Mouse (Mus musculus): ENCODE results near the gene Ubqln1.

Ubqln1 gene

DNA sequence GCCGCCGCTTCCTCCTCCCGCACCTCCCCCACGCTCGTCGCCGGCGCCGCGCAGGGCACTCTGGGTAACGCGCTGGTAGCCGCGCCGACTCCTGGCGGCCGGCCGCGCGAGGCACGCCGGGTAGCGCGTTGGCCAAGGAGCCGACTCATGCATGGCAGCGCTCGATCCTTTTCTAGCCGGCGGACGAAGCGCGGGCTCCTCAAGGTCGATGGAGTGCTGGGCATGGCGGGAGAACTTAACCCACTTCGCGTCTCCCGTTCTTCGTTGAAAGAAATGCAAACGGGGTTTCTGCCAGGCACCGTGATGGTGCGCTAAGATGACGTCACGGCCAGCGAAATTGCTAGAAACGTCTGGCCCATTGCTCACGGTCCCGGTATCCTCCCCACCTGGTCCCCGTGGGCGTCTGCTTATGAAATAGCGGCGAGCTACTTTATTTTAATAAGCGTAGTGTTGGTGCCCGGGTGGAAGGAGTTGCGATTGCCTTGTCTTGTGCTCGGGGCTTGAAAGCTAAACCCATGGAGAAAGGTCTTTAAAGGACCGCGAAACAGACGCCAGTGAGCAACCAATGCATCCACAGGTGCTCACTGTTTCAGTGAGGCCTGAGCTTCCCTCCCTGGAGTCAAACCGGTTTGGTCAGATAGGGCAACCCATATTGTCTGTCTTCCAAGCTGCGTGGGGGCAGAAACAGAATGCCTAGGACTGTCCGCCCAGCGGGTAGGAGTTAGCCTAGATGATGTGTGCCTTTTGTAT is at the start of gene Ubqln1:
Gene Ubqln1, minus strand, starts transcription at position 62 of the 750 bp plus-strand sequence.
- peak; percentile 86 for DNase-seq (ENCODE audit: low spot score in 2 of 2)

DNA sequence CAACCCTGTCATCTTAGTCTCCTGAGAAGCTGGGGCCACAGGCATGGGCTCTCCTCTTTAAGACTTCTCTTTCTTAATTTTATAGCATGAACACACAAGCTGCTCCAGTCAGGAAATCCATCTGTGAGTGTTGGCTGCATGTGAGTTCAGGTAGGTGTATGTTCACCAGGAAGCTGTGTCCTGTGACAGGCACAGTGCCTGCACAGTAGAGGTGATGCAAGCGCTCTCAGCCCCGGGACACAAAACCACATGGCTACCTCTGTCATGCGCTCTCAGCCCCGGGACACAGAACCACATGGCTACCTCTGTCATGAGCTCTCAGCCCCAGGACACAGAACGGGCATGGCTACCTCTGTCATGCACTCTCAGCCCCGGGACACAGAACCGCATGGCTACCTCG is 48.1 kb upstream of the Ubqln1 start:
- DNase-seq (ENCODE audit: low spot score in 2 of 2): no peak

DNA sequence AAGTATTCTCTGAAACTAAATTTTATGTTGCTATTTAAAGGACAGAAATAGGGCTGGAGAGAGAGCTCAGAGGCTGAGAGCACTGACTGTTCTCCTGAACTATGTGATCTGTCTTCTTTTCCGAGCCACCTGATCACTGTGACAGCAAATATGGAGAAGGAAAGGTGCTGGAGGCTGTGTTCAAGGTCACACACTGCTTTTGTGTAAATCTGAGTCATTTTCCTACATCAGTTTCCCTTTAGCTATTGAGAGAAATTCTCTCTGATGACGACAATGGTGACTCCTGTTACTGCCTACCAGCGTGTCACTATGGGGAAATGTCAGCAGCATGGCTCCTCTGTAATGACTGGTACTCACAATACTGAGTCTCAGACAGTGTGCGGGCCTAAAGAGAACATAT is 46.2 kb upstream of the Ubqln1 start:
- DNase-seq (ENCODE audit: low spot score in 2 of 2): no peak

DNA sequence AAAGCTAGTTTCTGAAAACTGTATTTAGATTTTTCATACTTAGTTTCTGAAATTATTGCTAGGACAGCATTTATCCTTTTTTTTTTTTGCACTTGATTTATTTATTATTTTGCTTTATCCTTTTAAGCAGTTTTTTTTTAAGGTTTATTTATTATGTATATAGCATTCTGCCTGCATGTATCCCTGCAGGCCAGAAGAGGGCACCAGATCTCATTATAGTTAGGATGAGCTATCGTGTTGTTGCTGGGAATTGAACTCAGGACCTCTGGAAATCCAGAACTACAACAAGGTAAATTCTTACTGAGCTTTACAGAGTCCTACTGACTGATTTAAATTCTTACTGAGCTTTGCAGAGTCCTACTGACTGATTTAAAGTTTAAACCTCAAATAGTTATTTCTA is 37.8 kb upstream of the Ubqln1 start:
- no peak for DNase-seq (ENCODE audit: low spot score in 2 of 2)

DNA sequence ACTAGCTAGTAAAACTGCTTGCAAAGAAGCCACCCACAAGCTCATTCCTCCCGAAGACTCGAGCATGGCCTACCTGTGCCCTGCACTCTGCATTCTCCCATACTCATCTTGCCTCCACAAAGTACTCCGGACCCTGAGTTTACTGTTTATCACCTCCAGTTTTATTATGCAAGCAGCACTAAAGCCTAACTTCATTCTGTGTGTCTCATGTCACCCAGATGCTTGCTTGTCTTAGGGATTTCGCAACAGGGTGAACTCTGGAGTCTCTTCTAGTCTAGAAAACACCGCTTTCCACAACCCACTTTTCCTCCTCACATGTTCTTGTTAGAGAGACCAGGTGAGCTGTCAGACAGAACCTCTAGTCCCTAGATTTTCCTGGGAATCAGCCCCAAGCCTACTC is 33.5 kb upstream of the Ubqln1 start:
- no peak for DNase-seq (ENCODE audit: low spot score in 2 of 2)

DNA sequence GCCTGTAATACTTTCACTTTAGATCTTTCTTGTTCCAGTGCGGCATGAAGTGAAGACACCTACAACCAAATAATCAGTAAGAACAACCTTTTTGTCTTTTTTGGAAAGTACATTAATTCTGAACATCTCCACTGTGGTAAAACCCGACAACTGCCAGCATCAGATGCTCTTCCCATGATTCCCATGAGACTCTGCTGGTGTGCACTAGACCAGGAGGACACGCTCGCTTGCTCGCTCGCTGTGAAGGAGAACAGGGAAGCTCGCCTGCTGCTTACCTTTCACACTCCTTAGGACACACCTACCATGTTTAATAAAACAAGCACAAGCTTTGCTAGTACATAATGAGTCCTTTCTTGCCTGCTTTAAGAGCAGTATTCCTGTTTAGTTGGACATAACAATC is 21.1 kb upstream of the Ubqln1 start:
- DNase-seq (ENCODE audit: low spot score in 2 of 2): no peak

DNA sequence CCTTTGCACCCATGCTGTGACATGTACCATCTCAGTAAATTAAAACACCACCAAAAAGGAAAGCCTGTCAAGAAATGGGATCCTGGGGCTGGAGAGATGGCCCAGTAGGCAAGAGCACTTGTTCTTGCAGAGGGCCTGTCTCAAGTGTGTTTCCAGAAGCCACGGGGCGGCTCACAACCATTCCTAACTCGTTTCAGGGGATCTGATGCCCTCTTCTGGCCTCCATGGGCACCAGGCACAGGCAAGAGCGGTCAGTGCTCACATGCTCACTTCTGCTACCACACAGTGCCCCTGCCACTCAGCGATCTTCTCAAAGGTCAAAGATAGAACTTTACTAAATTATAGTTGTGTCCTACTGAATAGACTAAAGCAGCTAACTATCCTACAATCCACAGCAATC is 17.2 kb upstream of the Ubqln1 start:
- DNase-seq (ENCODE audit: low spot score in 2 of 2): peak; percentile 43 to 44

DNA sequence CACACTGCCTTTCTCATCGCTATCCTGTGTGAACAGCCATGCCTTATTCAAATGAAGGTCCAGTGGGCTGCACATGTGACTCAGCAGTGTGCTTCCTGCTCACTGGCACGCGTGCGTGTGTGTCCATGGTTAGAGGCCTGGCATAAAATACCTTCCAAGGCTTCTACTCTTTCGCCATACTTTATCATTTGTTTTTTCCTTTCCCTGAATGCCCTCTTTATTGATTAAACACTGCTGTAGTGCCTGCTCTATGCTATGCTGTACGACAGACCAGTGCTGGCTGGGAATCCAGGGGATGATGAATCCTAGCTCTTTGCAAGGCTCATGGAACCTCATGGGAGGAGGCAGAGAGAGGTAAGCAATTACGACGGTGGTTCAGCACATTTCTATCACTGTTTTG is 16.6 kb upstream of the Ubqln1 start:
- no peak for DNase-seq (ENCODE audit: low spot score in 2 of 2)

DNA sequence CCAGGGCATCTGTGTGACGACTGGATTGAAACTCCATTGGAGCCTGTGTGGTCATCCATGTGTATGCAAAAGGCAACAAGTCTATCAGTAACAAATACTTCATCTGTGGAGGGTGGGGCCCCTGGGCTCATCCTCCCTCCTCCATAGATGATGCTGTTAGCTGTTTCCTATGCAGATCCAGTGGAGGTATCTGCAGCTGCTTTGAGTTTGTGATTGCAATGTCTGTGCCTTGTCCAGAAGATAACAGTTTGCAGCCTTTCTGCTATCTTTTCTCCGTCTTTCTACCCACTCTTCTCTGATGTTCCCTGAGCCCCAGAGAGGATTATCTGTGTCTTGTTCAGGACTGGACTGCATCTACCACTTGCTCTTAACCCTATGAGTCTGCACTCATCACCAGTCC is 13.2 kb upstream of the Ubqln1 start:
- DNase-seq (ENCODE audit: low spot score in 2 of 2): no peak

DNA sequence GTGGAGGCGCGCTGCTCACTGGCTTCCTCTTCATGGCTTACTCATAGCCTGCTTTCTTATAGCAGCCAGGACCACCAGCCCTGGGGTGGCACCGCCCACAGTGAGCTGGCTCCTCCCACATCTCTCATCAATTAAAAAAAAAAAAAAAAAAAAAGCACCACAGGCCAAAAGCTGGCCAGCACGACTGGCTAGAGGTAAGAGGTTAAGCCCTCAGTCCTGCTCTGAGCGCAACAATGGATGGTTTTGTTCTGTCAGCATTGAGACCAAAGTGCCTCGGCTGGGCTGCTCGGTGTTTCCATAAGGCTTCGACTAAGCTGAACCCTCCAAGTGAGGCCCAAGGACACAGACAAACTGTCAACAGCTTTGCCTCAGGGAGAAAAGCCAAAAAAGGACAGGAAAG is 10.2 kb upstream of the Ubqln1 start:
- no peak for DNase-seq (ENCODE audit: low spot score in 2 of 2)

DNA sequence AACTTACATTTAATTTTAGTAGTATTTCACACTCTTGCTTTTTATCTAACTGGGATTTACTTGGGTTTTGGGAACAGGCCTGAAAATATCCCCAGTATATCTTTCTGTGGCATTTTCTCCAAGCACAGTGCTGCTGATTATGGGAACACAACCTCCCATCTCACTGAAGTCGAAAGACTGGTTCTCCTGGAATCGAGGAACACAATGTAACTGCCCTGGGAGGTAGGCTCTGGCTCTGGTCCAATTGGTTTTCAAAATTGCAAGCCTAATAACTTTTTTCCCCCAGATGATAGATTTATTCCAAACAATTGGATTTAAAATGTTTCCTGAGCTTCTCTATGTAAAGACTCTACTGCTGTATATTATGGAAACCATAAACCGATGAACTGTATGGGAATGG is 4.8 kb upstream of the Ubqln1 start:
- no peak for DNase-seq (ENCODE audit: low spot score in 2 of 2)

DNA sequence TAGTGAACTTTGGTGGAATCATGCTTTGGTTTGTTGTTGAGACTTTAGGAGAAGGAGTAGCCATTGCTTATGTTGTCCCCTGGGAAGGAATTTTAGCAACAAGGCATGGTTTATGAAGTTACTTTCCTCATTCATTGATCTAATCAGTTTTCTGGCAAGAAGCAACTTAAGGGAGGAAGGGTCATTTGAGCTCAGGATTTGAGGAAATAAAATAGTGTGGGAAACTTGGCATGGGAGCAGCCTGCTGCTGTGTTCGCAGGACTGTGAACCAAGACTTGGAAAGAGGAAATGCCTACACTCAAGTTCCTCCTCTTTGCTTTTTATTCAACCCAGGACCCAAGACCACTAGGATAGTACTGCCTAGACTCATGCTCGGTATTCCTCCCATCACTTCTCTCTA is 2.1 kb upstream of the Ubqln1 start:
- DNase-seq (ENCODE audit: low spot score in 2 of 2): no peak

DNA sequence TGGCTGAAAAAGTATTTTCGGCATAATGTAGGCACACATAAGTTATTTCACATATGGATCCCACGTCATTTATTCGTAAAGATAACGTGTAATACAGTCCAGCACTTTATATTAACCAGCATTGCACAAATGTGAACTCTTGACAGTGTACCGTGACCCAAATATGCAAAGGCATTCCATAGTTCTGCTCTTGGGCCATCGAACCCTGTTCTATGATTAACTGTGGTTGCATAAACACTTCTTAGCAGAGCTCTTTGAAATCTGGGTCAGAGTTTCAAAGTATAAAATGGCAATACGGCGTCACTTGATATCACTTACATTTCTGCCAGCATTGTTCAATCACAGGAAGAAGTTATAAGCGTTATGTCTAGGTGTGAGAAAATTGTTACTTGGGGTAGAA is 942 bp upstream of the Ubqln1 start:
- DNase-seq (ENCODE audit: low spot score in 2 of 2): no peak

DNA sequence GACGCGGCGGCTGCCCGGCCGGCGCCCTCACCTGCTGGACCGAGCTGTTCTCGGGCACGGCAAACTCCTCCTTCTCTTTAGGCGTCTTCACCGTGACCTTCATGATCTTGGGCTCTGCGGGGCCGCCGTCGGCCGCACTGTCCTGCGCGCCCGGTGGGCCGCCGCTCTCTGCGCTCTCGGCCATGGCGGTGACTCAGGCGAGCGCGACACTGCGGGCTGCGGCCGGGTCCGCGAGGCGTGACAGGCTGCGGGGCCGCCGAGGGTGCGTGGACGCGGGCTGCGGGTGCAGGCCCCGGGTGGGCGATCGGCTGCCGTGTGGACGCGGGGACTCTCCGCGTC is 231 bp downstream of the Ubqln1 start:
- DNase-seq (ENCODE audit: low spot score in 2 of 2): no peak

DNA sequence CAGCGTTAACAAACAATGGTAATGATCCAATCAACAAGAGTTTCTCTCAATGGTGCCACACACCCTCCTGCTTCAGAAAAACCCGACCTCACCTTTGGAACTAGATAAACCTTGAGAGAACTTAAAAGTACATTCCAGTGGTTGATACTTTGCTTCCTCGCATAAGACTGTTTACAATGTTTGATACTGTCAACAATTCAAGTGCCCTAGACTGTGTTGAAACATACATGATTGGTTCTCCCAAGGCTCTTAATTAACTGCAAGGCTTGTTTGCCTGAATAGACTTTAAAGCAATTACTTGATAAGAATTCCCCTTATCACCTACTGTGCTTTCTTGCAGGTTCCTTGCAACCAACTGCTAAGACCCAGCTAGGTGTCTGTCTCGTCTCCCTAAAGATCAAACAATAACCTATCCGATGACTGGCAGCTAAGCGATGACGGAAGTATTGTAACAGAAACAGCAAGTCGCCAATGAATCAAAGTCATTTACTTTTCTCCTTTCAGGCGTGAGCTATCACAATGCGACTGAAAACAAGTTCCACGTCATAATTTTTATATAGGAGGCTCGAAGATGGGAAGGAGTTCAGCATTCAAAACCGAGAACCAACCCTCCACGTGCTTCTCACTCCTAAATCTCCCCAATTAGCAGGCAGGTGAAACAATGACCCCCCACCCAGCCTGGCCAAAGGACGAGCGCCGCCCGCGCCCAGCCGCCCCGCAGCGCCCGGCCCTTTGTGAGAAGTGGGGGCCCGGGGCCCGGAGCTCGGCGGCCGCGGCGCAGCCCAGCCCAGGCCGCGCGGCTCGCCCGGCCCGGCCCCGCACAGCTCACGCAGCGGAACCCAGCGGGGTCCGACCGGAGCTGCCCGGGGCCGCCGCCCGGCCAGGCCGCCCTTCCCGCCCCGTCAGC is 854 bp downstream of the Ubqln1 start:
- DNase-seq (ENCODE audit: low spot score in 2 of 2): no peak

DNA sequence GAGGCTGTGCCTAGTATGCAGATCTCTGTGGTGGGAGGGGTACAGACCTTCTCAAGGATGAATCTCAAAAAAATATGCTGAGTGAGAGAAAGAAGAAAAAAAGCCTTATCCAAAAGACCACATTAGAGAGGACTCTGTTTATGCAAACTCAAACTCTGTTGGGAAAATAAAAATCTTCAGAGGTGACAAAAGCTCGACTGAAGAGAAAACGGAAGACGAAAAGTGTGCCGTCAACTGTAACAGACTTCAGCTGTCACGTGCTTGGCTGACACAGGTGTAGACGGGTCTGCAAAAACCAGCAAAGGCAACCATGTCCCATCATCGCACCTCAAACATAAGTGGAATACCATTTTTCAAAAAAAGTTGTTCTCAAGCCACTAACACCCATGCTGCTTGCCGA is 1.7 kb downstream of the Ubqln1 start:
- peak; percentile 26 to 41 for DNase-seq (ENCODE audit: low spot score in 2 of 2)

DNA sequence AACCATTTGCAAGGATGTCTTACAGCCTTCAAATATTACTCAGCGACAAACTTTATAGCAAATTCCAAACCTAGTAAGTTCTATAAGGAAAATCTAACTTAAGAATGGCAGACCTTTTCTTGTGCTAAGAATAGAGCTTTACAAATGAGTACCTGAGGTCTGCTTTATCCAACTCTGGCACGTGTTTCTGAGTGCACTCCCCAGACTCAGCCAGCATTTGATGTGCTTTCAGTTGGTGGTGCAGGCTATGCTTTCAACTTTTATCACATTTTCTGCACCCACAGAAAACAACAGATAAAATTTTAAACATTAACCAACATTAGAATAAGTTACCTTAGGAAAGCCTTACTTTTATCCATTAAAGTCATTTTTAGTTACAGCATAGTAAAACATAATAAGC is 2.9 kb downstream of the Ubqln1 start:
- no peak for DNase-seq (ENCODE audit: low spot score in 2 of 2)

DNA sequence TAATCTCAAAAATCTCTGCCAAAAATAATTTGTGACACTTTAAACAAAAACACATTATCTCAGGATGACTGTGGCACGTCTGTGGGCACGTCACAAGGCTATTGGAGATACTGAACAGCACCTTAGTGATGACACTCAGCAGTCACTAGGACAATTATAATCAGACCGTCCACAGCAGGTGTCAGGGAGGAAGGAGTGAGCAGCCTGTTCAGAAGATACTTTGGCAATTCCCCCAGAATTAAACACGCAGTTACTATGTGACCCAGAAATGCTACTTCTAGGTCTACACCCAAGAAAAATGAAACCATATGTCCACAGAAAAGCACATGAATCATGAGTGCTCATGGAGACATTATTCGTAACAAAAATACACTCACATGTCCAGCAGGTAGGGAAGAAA is 5.0 kb downstream of the Ubqln1 start:
- no peak for DNase-seq (ENCODE audit: low spot score in 2 of 2)

DNA sequence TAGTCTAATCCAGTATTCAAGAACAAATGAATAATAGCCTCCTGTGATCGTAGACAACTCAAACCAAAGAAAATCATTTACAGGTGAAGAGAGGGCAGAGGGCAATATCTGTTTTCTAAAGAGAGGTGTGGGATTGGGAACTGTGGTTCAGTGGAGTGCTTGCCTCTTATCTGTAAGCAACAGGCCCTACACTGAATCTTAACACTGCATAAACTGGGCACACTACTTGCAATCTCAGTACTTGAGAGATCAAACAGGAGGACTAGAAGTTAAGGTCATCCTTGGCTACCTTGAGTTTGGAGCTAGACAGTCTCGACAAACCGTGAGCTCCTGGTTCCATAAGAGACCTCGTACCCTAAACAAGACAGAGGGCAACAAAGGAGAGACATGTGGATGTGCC is 9.4 kb downstream of the Ubqln1 start:
- no peak for DNase-seq (ENCODE audit: low spot score in 2 of 2)

DNA sequence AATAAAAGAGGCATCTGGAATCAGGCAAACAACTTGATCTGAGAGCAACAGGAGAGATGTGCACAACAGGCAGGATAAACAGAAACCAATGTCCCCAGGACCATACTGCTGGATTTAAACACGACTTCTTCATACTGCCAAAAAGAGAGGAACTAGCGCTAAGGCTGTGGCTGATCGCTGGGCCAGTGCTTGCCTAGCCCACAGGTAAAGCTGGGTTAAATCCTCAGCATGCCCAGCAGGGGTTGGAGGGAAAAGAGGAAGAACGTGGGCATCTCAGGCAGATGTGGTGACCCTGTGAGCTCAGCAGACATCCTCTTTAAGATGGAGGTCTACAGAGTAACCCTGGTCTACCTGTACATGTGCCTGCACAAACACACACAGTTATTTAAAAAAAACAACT is 10.5 kb downstream of the Ubqln1 start:
- peak; percentile 7 to 10 for DNase-seq (ENCODE audit: low spot score in 2 of 2)

DNA sequence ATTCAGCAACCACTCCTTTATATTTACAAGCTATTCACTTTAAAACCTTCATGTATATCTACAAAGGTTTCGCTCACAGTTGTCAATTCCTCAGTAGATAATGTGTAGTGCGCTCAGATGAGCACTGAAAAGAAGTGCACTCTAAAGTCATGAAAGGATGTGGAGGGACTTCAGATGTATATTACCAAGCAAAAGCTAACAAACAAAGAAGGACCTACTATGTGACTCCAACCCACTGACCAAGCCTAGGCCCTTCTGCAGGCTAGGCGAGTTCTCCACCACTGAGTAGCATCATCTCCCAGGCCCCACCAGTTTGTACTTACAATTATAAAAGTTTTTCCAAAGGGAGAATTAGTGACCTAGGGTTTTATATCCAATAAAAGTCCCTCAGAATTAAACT is 11.3 kb downstream of the Ubqln1 start:
- DNase-seq (ENCODE audit: low spot score in 2 of 2): no peak

DNA sequence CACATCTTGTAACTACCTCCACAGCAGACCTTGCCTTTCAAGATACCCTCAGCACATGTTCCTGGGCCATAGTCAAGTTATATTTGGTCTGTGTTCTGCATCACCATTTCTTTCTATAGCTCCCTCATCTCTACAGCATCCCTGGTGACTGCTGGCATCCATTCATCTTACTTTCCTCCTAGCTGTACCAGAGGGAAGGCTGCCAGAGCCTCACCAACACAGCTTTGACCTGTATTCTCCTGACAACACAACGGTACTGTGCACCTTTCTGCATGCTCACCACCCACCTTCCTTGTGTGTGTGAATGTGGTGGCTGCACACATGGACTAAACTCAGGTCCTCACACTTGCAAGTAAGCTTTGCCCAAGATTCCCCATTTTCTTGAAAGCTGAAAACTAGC is 12.6 kb downstream of the Ubqln1 start:
- no peak for DNase-seq (ENCODE audit: low spot score in 2 of 2)

DNA sequence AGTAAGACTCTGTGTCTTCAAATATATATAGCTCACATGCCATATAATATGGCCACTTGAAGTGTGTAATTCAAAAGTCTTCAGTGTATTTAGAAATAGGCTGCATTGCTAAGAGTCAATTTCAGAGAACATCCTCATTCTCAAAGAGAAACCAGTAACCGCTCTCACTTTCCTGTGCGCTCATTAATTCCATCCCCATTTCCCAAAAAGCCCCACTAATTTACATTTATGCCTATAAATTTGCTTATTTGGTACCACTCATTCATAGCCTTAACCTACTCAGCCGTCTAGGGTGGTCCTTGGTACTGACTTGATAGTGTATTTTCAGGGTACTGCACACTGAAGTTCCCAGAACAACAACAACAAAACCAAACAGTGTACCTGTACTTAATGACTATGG is 13.5 kb downstream of the Ubqln1 start:
- DNase-seq (ENCODE audit: low spot score in 2 of 2): no peak

Measured in spleen, postnatal 36 days (tissue).